ENCODE assay signal across 13 mouse cellular contexts in genomic region chr16:55780958-55781558, GRCm38 (mm10).
"Had no signal": no experiment of that assay in that cellular context is flagged by ENCODE, and none has a peak within 500 bp of the region (broad histone marks: within the 10 kb centered on the region; RNA-seq: fewer than 3 reads in every experiment).

No protein-coding gene starts in this region.

- H3K4me1 ChIP-seq: limb, embryonic 10.5 days; liver, embryonic 15.5 days; midbrain, embryonic 13.5 days had no signal

- H3K4me2 ChIP-seq: liver, embryonic 11.5 days; liver, embryonic 15.5 days; midbrain, embryonic 13.5 days had no signal

- H3K9me3 ChIP-seq: limb, embryonic 10.5 days; liver, embryonic 15.5 days; megakaryocyte, embryonic 14.5 days; midbrain, embryonic 13.5 days had no signal

- H3K27ac ChIP-seq: left cerebral cortex, adult 2 months; limb, embryonic 10.5 days; liver, embryonic 15.5 days; midbrain, embryonic 13.5 days had no signal

- ATAC-seq: intestine, postnatal 0 days; midbrain, embryonic 13.5 days had no signal

- H3K36me3 ChIP-seq: limb, embryonic 10.5 days; liver, embryonic 15.5 days; midbrain, embryonic 13.5 days had no signal

- H3K9ac ChIP-seq: liver, embryonic 15.5 days; midbrain, embryonic 13.5 days had no signal

- H3K4me3 ChIP-seq: left cerebral cortex, adult 2 months; limb, embryonic 10.5 days; liver, embryonic 15.5 days; megakaryocyte, embryonic 14.5 days; midbrain, embryonic 13.5 days; myocyte had no signal

- DNase-seq: kidney, adult 8-10 months; kidney, postnatal 25 days; retina, postnatal 1 day; right cerebral cortex, postnatal 4 days; thymus, postnatal 4 days had no signal

- H3K27me3 ChIP-seq: liver, embryonic 15.5 days; megakaryocyte, embryonic 14.5 days; midbrain, embryonic 13.5 days had no signal
